Mouse (Mus musculus) MEL (cell line): Measurements from ENCODE around the gene Colq. TPM values are rescaled to one million over a fixed set of nuclear protein-coding genes. Genes with fewer than 3 reads are reported as not detected.
A peak's percentile ranks its signal among the peaks of the same experiment; 100 is the strongest.

Experiments used
- DNase-seq: peaks from one replicate; pipeline ENCODE4 v3.0.0; 2011; ENCODE audit warnings: low read depth, low spot score
- H3K27ac ChIP-seq: 2 replicates; pipeline ENCODE4 v1.5.1; 2012; ENCODE audit warnings: low read depth, mild to moderate bottlenecking, control low read depth, low read length, moderate library complexity; ENCODE audit not compliant: control insufficient read depth
- H3K27me3 ChIP-seq, 2 experiments: fragments of 150-350 bp in 1 of 2; sonication (generic) in 1 of 2; 2 replicates each; pipeline ENCODE4 v1.6.1; 2012; ENCODE audit warnings: low read length in 2 of 2, mild to moderate bottlenecking in 2 of 2, improper control_type of control experiment in 1 of 2, moderate library complexity in 1 of 2; ENCODE audit not compliant: insufficient read depth in 2 of 2, control insufficient read depth in 1 of 2
- H3K36me3 ChIP-seq, 2 experiments: 2 replicates each; pipeline ENCODE4 v1.6.1; 2012 to 2014; ENCODE audit warnings: low read length in 2 of 2, improper control_type of control experiment in 1 of 2, inconsistent platforms in 1 of 2, mild to moderate bottlenecking in 1 of 2; ENCODE audit not compliant: insufficient read depth in 2 of 2, control insufficient read depth in 1 of 2
- H3K4me1 ChIP-seq, 2 experiments: fragments of 150-350 bp in 1 of 2; sonication (generic) in 1 of 2; 2 replicates each; pipeline ENCODE4 v1.6.1; 2012; ENCODE audit warnings: low read length in 2 of 2, improper control_type of control experiment in 1 of 2, mild to moderate bottlenecking in 1 of 2; ENCODE audit not compliant: insufficient read depth in 2 of 2, control insufficient read depth in 1 of 2
- H3K4me3 ChIP-seq, 2 experiments: fragments of 150-350 bp in 1 of 2; sonication (generic) in 1 of 2; 2 replicates each; pipeline ENCODE4 v1.5.1; 2012; ENCODE audit warnings: low read depth in 2 of 2, low read length in 2 of 2, mild to moderate bottlenecking in 2 of 2, moderate library complexity in 2 of 2, control low read depth in 1 of 2, improper control_type of control experiment in 1 of 2; ENCODE audit not compliant: control insufficient read depth in 1 of 2, insufficient read depth in 1 of 2
- H3K79me2 ChIP-seq: 2 replicates; pipeline ENCODE4 v1.6.1; 2012; ENCODE audit warnings: mild to moderate bottlenecking, low read length, moderate library complexity; ENCODE audit not compliant: control insufficient read depth, poor library complexity, insufficient read depth
- H3K9ac ChIP-seq: 2 replicates; pipeline ENCODE4 v1.6.1; 2012; ENCODE audit warnings: low read depth, mild to moderate bottlenecking, control low read depth, low read length, moderate library complexity; ENCODE audit not compliant: control insufficient read depth, poor library complexity, severe bottlenecking
- H3K9me3 ChIP-seq: fragments of 150-350 bp; sonication (generic); replicated peaks from 2 replicates; pipeline ENCODE4 v1.6.1; 2012; ENCODE audit warnings: mild to moderate bottlenecking, low read length, improper control_type of control experiment, moderate library complexity; ENCODE audit not compliant: insufficient read depth
- BHLHE40 ChIP-seq: IDR thresholded peaks from 2 replicates; pipeline ENCODE4 v1.6.1; 2012; ENCODE audit warnings: low read depth, mild to moderate bottlenecking, inconsistent platforms, low read length, improper control_type of control experiment, borderline replicate concordance
- CTCF ChIP-seq, 3 experiments: IDR thresholded peaks in 2 of 3; conservative IDR thresholded peaks in 1 of 3; 2 replicates each; pipeline ENCODE4 v1.5.1; 2011 to 2012; ENCODE audit warnings: low read length in 3 of 3, low read depth in 2 of 3, mild to moderate bottlenecking in 2 of 3, improper control_type of control experiment in 1 of 3, inconsistent platforms in 1 of 3, mixed read lengths in 1 of 3, moderate library complexity in 1 of 3; ENCODE audit not compliant: control insufficient read depth in 1 of 3, insufficient read depth in 1 of 3, poor library complexity in 1 of 3, severe bottlenecking in 1 of 3
- GABPA ChIP-seq: IDR thresholded peaks from 2 replicates; pipeline ENCODE4 v1.6.1; 2012; ENCODE audit warnings: low read depth, mild to moderate bottlenecking, inconsistent platforms, low read length, improper control_type of control experiment, moderate library complexity
- MAFK ChIP-seq: IDR thresholded peaks from 2 replicates; pipeline ENCODE4 v1.6.1; 2011; ENCODE audit warnings: low read depth, mild to moderate bottlenecking, low read length, improper control_type of control experiment, borderline replicate concordance
- POLR2A ChIP-seq, 2 experiments: IDR thresholded peaks; 2 replicates each; pipeline ENCODE4 v1.6.1; 2011 to 2012; ENCODE audit warnings: low read length in 2 of 2, mild to moderate bottlenecking in 2 of 2, control low read depth in 1 of 2, improper control_type of control experiment in 1 of 2, low read depth in 1 of 2, moderate library complexity in 1 of 2; ENCODE audit not compliant: control insufficient read depth in 1 of 2, insufficient read depth in 1 of 2, poor library complexity in 1 of 2
- RAD21 ChIP-seq: IDR thresholded peaks from 2 replicates; pipeline ENCODE4 v1.6.1; 2011; ENCODE audit warnings: mild to moderate bottlenecking, low read depth, low read length, improper control_type of control experiment
- SIN3A ChIP-seq: IDR thresholded peaks from 2 replicates; pipeline ENCODE4 v1.6.1; 2012; ENCODE audit warnings: low read length, improper control_type of control experiment, inconsistent platforms
- TBP ChIP-seq: IDR thresholded peaks from 2 replicates; pipeline ENCODE4 v1.8.0; 2011; ENCODE audit warnings: low read depth, low read length, improper control_type of control experiment
- TCF12 ChIP-seq: IDR thresholded peaks from 2 replicates; pipeline ENCODE4 v1.6.1; 2014; ENCODE audit warnings: low read depth, mild to moderate bottlenecking, inconsistent platforms, low read length, improper control_type of control experiment, moderate library complexity
- USF1 ChIP-seq: IDR thresholded peaks from 2 replicates; pipeline ENCODE4 v1.6.1; 2014; ENCODE audit warnings: low read depth, mild to moderate bottlenecking, inconsistent platforms, low read length, improper control_type of control experiment, moderate library complexity
- USF2 ChIP-seq, 2 experiments: IDR thresholded peaks; 2 replicates each; pipeline ENCODE4 v1.6.1; 2011 to 2012; ENCODE audit warnings: improper control_type of control experiment in 2 of 2, low read length in 2 of 2, borderline replicate concordance in 1 of 2, inconsistent platforms in 1 of 2, low read depth in 1 of 2, mild to moderate bottlenecking in 1 of 2; ENCODE audit not compliant: insufficient read depth in 1 of 2
- ZKSCAN1 ChIP-seq: IDR thresholded peaks from 2 replicates; pipeline ENCODE4 v1.6.1; 2012; ENCODE audit warnings: low read depth, mild to moderate bottlenecking, inconsistent platforms, low read length, improper control_type of control experiment, moderate library complexity
- ZMIZ1 ChIP-seq: IDR thresholded peaks from 2 replicates; pipeline ENCODE4 v1.6.1; 2012; ENCODE audit warnings: low read depth, mild to moderate bottlenecking, inconsistent platforms, low read length, improper control_type of control experiment, moderate library complexity
- polyA plus RNA-seq, 2 experiments: library from polyadenylated mRNA; stranded (reverse) in 1 of 2; unstranded in 1 of 2; fragments of >175 nt in 1 of 2; fragments of >200 nt in 1 of 2; gene quantifications; 2 replicates each; pipeline versions ENCODE4 v1.2.1 to v1.2.4; 2012; ENCODE audit warnings: low replicate concordance in 2 of 2, low read depth in 1 of 2; ENCODE audit not compliant: insufficient read length in 2 of 2, insufficient read depth in 1 of 2, missing spikeins in 1 of 2
- total RNA-seq: library from RNA; depleted of rRNA; stranded (reverse); fragments of 300-350 nt; gene quantifications from 2 replicates; pipeline ENCODE4 v1.2.3, GENCODE M21; 2012; rRNA removed

Gene Colq
- total and polyA plus RNA-seq, 3 experiments = not detected

DNA sequence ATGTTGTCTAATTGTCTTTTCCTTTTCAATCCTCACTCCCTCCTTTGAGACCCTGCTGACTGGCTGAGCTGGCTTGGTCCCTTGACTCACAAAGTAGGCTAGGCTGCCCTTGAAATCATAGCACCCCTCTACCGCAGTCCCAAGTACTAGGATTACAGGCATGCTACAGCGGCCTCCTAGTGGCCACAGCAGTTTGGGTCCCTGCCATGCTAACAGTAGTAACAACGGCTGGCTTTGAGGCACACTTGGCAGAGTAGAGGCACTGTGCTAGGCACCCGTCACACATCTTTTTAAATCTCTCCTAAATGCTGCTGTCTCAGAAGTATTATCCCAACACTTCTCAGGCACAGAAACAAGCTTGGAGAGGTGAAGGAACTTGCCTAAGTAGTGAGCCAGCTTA, 104.7 kb downstream of the Colq start:
- TF ChIP-seq ZMIZ1 (no peak), SIN3A (no peak), TBP (no peak), POLR2A (IDR thresholded peaks at IDR 0.05; ENCODE audit: control insufficient read depth in 1 of 2, insufficient read depth in 1 of 2, low read depth in 1 of 2, low read length in 2 of 2, poor library complexity in 1 of 2) (no peak), GABPA (no peak), CTCF (IDR thresholded peaks at IDR 0.05 in 2 of 3, conservative IDR thresholded peaks at IDR 0.05 in 1 of 3; ENCODE audit: control insufficient read depth in 1 of 3, insufficient read depth in 1 of 3, low read depth in 2 of 3, low read length in 3 of 3, poor library complexity in 1 of 3, severe bottlenecking in 1 of 3) (peak in 1 of 3 experiments; percentile 9; a peak in 1 of 6 replicates)
- Histone ChIP-seq H3K27me3 (no peaks in the 10 kb centered on the region), H3K4me1 (no peaks in the 10 kb centered on the region), H3K79me2 (peaks cover 4% of the 10 kb centered on the region; the same call in 1 of the 2 replicates), H3K9me3 (no peaks in the 10 kb centered on the region), H3K27ac (no peak overlapping the region), H3K9ac (no peak overlapping the region), H3K36me3 (peaks cover 0 to 28% of the 10 kb centered on the region in 2 experiments; a peak in 2 of 4 replicates), H3K4me3 (no peak overlapping the region)
- DNase-seq = no peak

- no peak overlapping the region for H3K4me3 ChIP-seq
- no peaks in the 10 kb centered on the region for H3K27me3 ChIP-seq
- H3K9me3 ChIP-seq = no peaks in the 10 kb centered on the region
- no peaks in the 10 kb centered on the region for H3K4me1 ChIP-seq
- H3K36me3 ChIP-seq = peaks cover 0 to 19% of the 10 kb centered on the region in 2 experiments; a peak in 2 of 4 replicates
- peak; percentile 32 for DNase-seq
- TF ChIP-seq TCF12 = no peak
- peak; percentile 61 for TF ChIP-seq USF1
- TF ChIP-seq MAFK = no peak
- no peak for TF ChIP-seq USF2 (IDR thresholded peaks at IDR 0.05; ENCODE audit: borderline replicate concordance in 1 of 2, insufficient read depth in 1 of 2, low read depth in 1 of 2, low read length in 2 of 2)
- no peak overlapping the region for H3K9ac ChIP-seq
- no peak overlapping the region for H3K27ac ChIP-seq
- no peaks in the 10 kb centered on the region for H3K79me2 ChIP-seq
Observed at GRCm38 (mm10) chr14:31482417-31482816, 108.7 kb downstream of the Colq start.

- no peaks in the 10 kb centered on the region for H3K4me1 ChIP-seq
- H3K9me3 ChIP-seq = no peaks in the 10 kb centered on the region
- no peaks in the 10 kb centered on the region; a peak in 1 of 4 replicates for H3K36me3 ChIP-seq
- H3K27me3 ChIP-seq = no peaks in the 10 kb centered on the region
- H3K27ac ChIP-seq = no peak overlapping the region
- no peak overlapping the region for H3K9ac ChIP-seq
- no peaks in the 10 kb centered on the region for H3K79me2 ChIP-seq
- TF ChIP-seq ZKSCAN1 (no peak), RAD21 (no peak; the same call in 1 of the 2 replicates), BHLHE40 (no peak), CTCF (IDR thresholded peaks at IDR 0.05 in 2 of 3, conservative IDR thresholded peaks at IDR 0.05 in 1 of 3; ENCODE audit: control insufficient read depth in 1 of 3, insufficient read depth in 1 of 3, low read depth in 2 of 3, low read length in 3 of 3, poor library complexity in 1 of 3, severe bottlenecking in 1 of 3) (peak in 1 of 3 experiments; percentile 27; a peak in 2 of 6 replicates), TBP (no peak)
- no peak overlapping the region for H3K4me3 ChIP-seq
- DNase-seq = no peak
Observed at GRCm38 (mm10) chr14:31473297-31473696, 117.8 kb downstream of the Colq start.

Other genes starting within 250 kb of the Colq start
- gene Sh3bp5, start 155.3 kb downstream of the Colq start, total RNA-seq = 0.19 and 0.36 TPM in 2 replicates
- 1 to 10 TPM in 1 of 2 experiments, not detected in 1; 1.0 TPM for gene Sh3bp5, start 155.3 kb downstream of the Colq start, polyA plus RNA-seq
- 44.4 and 50.6 TPM in 2 replicates for gene Eaf1, start 96.9 kb downstream of the Colq start, total RNA-seq
- 10 to 100 TPM in 1 of 2 experiments, not detected in 1; 67.2 TPM for gene Eaf1, start 96.9 kb downstream of the Colq start, polyA plus RNA-seq
- gene Mettl6, start 96.3 kb downstream of the Colq start, total RNA-seq = 35.6 TPM in 2 replicates
- gene Mettl6, start 96.3 kb downstream of the Colq start, polyA plus RNA-seq = 10 to 100 TPM in 1 of 2 experiments, not detected in 1; 39.2 TPM
- gene Gm49387, start 49.5 kb upstream of the Colq start, total RNA-seq = not detected in 2 replicates
- under 1 TPM in 1 of 2 experiments, not detected in 1; 0.14 TPM for gene Gm49387, start 49.5 kb upstream of the Colq start, polyA plus RNA-seq
- 7.2 and 8.4 TPM in 2 replicates for gene Btd, start 49.7 kb upstream of the Colq start, total RNA-seq
- gene Btd, start 49.7 kb upstream of the Colq start, polyA plus RNA-seq = 10 to 100 TPM in 1 of 2 experiments, not detected in 1; 12.9 TPM
- 7.7 and 9.2 TPM in 2 replicates for gene Hacl1, start 49.9 kb upstream of the Colq start, total RNA-seq
- 10 to 100 TPM in 1 of 2 experiments, not detected in 1; 13.3 TPM for gene Hacl1, start 49.9 kb upstream of the Colq start, polyA plus RNA-seq
- 32.5 and 33.2 TPM in 2 replicates for gene Ankrd28, start 239.3 kb upstream of the Colq start, total RNA-seq
- 10 to 100 TPM; 38.8 to 41.2 TPM for gene Ankrd28, start 239.3 kb upstream of the Colq start, polyA plus RNA-seq